Mouse (Mus musculus) brain, embryonic 14.5 days (tissue): Measurements from ENCODE around the gene Ebf3.

ENCODE experiments used
- CTCF ChIP-seq: fragments of 200-500 bp; IDR thresholded peaks from 2 replicates; pipeline ENCODE4 v1.5.1; 2012; ENCODE audit warnings: inconsistent platforms, mild to moderate bottlenecking, moderate library complexity, borderline replicate concordance; ENCODE audit not compliant: insufficient read depth, insufficient read length; ENCODE audit errors: extremely low read depth
- POLR2A ChIP-seq: fragments of 200-500 bp; IDR thresholded peaks from 2 replicates; pipeline ENCODE4 v1.6.1; 2012; ENCODE audit warnings: mild to moderate bottlenecking, inconsistent platforms, borderline replicate concordance; ENCODE audit not compliant: poor library complexity, insufficient read depth, insufficient read length, severe bottlenecking; ENCODE audit errors: extremely low read depth

DNA sequence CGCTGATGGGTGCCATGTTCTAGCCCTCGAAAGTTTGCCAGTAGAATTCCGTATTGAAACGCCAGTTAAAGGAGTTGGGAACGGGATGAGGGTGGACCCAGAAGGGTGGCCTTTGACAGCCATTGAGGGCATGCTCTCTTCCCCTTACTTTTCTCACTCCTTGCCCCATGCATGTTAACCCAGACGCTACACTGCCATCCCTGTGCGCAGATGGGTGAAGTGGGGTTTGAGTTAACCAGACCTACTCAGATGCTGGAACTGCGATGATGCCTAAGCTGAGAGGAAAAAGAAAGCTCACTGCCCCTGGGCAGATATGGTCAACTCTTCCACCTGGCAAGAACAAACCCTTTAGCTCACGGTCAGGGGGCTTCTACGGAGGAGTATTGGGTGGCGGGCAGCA lies 6.1 kb upstream of the Ebf3 start:
- TF ChIP-seq POLR2A (no peak), CTCF (no peak)
